Mouse (Mus musculus) stomach, embryonic 16.5 days (tissue): ENCODE data around the gene Tnnc1. TPM values are rescaled to one million over a fixed set of nuclear protein-coding genes. Genes with fewer than 3 reads are reported as not detected.

ENCODE experiments used
- polyA plus RNA-seq: library from polyadenylated mRNA; unstranded; fragments of >200 nt; fragmentation: Nextera tagmentation; extraction: Ambion mirVana; gene quantifications from 2 replicates; pipeline ENCODE4 v1.2.1, GENCODE M21; 2015

Gene Tnnc1
- polyA plus RNA-seq, 1 experiment from 2014 or later: 46.9 TPM

Other genes starting within 250 kb of the Tnnc1 start
- gene Glt8d1, start 206.9 kb upstream of the Tnnc1 start, polyA plus RNA-seq: 54.1 and 57.9 TPM in 2 replicates
- gene Spcs1, start 206.6 kb upstream of the Tnnc1 start, polyA plus RNA-seq: 427 and 483 TPM in 2 replicates
- 93.2 and 99.2 TPM in 2 replicates for gene Pbrm1, start 189.2 kb upstream of the Tnnc1 start, polyA plus RNA-seq
- gene Gnl3, start 189.2 kb upstream of the Tnnc1 start, polyA plus RNA-seq: 99.4 and 100.0 TPM in 2 replicates
- 60.3 and 66.4 TPM in 2 replicates for gene Smim4, start 79.4 kb upstream of the Tnnc1 start, polyA plus RNA-seq
- gene Nt5dc2, start 77.3 kb upstream of the Tnnc1 start, polyA plus RNA-seq: 232 and 233 TPM in 2 replicates
- gene Stab1, start 39.7 kb upstream of the Tnnc1 start, polyA plus RNA-seq: 37.7 and 41.9 TPM in 2 replicates
- 289 and 291 TPM in 2 replicates for gene Nisch, start 8.6 kb downstream of the Tnnc1 start, polyA plus RNA-seq
- gene Sema3g, start 9.5 kb downstream of the Tnnc1 start, polyA plus RNA-seq: 0.67 and 0.90 TPM in 2 replicates
- gene Phf7, start 43.0 kb downstream of the Tnnc1 start, polyA plus RNA-seq: 9.5 and 12.7 TPM in 2 replicates
- 64.1 and 69.0 TPM in 2 replicates for gene Bap1, start 43.1 kb downstream of the Tnnc1 start, polyA plus RNA-seq
- gene Dnah1, start 115.6 kb downstream of the Tnnc1 start, polyA plus RNA-seq: 4.9 TPM in 2 replicates
- gene Capn7, start 128.3 kb downstream of the Tnnc1 start, polyA plus RNA-seq: 35.7 and 37.7 TPM in 2 replicates
- 19.5 and 20.0 TPM in 2 replicates for gene Sh3bp5, start 227.8 kb downstream of the Tnnc1 start, polyA plus RNA-seq